Mouse (Mus musculus): ENCODE data around the gene Neurod2. TPM values are rescaled to one million over a fixed set of nuclear protein-coding genes. Genes with fewer than 3 reads are reported as not detected.

The Neurod2 gene
- total and polyA plus RNA-seq, 3 experiments: 0.05 TPM; not detected in 2

DNA sequence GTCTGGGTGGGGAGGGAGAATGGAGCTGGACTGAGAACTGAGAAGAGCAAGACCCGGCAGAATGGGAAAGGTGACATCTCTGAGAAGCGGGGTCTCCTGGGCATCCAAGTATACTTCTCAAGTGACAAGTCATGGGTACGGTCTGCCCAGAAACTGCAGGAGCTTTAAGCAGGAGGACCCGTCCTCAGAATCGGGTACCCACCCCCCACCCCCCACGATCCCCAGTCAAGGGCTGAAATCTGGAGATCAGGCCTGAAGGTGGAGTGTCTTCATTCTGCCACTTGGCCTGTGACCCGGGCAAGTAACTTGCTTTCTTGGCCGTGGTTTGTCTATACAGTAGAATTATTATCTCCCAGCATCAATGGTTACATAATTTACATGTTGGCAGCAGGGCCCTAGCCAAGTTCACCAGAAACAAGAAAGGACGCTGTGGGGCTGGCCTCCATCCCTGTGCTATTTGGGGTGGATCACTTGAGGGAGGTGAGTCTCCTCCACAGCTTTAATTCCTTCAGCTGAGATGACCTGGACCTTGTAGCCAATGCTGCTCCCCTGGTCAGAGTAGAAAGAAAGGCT, 34.3 kb downstream of the Neurod2 start:
- no peak for DNase-seq (ENCODE audit: low spot score)

DNA sequence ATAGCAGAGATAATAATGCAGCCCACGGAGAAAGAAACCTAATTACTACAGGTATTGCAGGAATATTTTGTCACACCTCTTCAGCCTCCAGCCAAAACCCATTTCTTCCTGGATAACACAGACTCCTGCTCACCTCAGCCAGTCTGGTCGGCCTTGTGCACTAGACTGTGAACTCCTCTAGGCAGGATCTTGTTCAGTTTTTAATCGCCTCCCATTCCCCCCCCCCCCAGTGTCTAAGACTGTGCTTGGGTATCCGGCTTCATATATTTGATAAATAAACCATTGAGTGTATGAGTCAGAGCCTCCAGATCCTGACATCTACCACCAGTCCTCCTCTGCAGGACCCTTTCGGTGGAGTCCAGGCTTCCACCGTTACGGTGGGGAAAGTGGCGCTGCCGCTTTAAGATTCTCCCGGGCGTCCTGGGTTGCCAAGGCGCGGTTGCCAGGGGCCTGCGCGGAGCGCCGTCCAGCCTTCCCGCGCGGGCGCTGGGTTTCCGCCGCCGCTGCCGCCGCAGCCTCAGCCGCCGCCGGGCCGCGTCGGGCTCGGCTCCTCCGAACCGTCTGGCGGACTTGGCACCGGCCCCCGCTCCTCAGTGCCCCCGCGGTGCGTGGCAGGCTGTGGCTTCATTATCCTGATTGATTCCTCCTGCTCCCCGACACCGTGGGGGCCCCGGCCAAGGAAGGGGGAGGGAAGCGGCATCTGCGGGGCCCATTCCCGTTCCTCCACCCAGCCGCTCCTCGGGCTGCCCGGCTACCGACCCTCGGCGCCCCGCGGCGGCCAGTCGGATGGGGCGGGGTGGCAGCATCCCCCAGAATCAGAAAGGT, 35.0 kb downstream of the Neurod2 start:
- H3K4me3 ChIP-seq (ENCODE audit: low read depth, low read length): peak overlapping the region; percentile 65
- DNase-seq (ENCODE audit: low spot score): no peak
- no peaks in the 10 kb centered on the region for H3K9me3 ChIP-seq (replicated peaks)
- H3K36me3 ChIP-seq (replicated peaks): no peaks in the 10 kb centered on the region
- H3K27me3 ChIP-seq (ENCODE audit: insufficient read depth, low read length): peaks cover 45% of the 10 kb centered on the region
- TF ChIP-seq POLR2AphosphoS5 (IDR thresholded peaks at IDR 0.05; ENCODE audit: insufficient replicate concordance, low read depth, low read length): no peak
- no peak for TF ChIP-seq GATA2 (IDR thresholded peaks at IDR 0.05; ENCODE audit: borderline replicate concordance, low read depth, low read length)
- no peak for TF ChIP-seq TAL1 (conservative IDR thresholded peaks at IDR 0.05; ENCODE audit: low read depth, low read length)
- TF ChIP-seq GATA1 (IDR thresholded peaks at IDR 0.05; ENCODE audit: borderline replicate concordance, low read length): no peak
- TF ChIP-seq CTCF (IDR thresholded peaks at IDR 0.05; ENCODE audit: low read depth, low read length): no peak
- no peak for ATAC-seq (ENCODE audit: extremely low read depth, insufficient number of reproducible peaks, low FRiP score, poor library complexity, severe bottlenecking)
- H3K4me1 ChIP-seq (ENCODE audit: insufficient read depth, low read depth, low read length): peaks cover 9% of the 10 kb centered on the region; the same call in 1 of the 2 replicates

More for the DNA sequence above, 34.3 kb downstream of the Neurod2 start:
- no peak for ATAC-seq (ENCODE audit: extremely low read depth, insufficient number of reproducible peaks, low FRiP score, poor library complexity, severe bottlenecking)
- no peak for TF ChIP-seq TAL1 (conservative IDR thresholded peaks at IDR 0.05; ENCODE audit: low read depth, low read length)
- no peak for TF ChIP-seq GATA1 (IDR thresholded peaks at IDR 0.05; ENCODE audit: borderline replicate concordance, low read length)
- TF ChIP-seq CTCF (IDR thresholded peaks at IDR 0.05; ENCODE audit: low read depth, low read length): no peak
- no peak for TF ChIP-seq GATA2 (IDR thresholded peaks at IDR 0.05; ENCODE audit: borderline replicate concordance, low read depth, low read length)
- TF ChIP-seq POLR2AphosphoS5 (IDR thresholded peaks at IDR 0.05; ENCODE audit: insufficient replicate concordance, low read depth, low read length): no peak
- Histone ChIP-seq H3K36me3 (replicated peaks) (no peaks in the 10 kb centered on the region), H3K4me1 (ENCODE audit: insufficient read depth, low read depth, low read length) (peaks cover 9% of the 10 kb centered on the region; the same call in 1 of the 2 replicates), H3K9me3 (replicated peaks) (no peaks in the 10 kb centered on the region), H3K27me3 (ENCODE audit: insufficient read depth, low read length) (peaks cover 42% of the 10 kb centered on the region), H3K4me3 (ENCODE audit: low read depth, low read length) (peak overlapping the region; percentile 65; the same call in 1 of the 2 replicates)

DNA sequence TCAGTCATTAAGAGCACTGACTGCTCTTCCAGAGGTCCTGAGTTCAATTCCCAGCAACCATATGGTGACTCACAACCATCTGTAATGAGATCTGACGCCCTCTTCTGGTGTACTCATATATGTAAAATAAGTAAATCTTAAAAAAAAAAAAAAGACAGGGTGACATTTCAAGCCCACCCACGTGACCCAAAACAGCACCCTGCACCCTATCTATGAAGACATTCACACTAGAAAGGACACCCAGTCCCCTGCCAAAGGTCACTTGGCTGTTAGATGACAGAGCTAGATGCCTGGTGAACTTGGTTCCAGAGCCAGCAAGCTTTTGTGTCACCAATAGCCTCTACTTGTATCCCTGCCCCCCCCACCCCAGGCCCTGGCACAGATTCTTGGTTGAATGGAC, 36.4 kb downstream of the Neurod2 start:
- H3K4me1 ChIP-seq (ENCODE audit: insufficient read depth, low read depth, low read length): peaks cover 9% of the 10 kb centered on the region; the same call in 1 of the 2 replicates
- no peak for ATAC-seq (ENCODE audit: extremely low read depth, insufficient number of reproducible peaks, low FRiP score, poor library complexity, severe bottlenecking)
- no peak overlapping the region for H3K4me3 ChIP-seq (ENCODE audit: low read depth, low read length)
- H3K9me3 ChIP-seq (replicated peaks): no peaks in the 10 kb centered on the region
- peaks cover 48% of the 10 kb centered on the region for H3K27me3 ChIP-seq (ENCODE audit: insufficient read depth, low read length)
- no peak for DNase-seq (ENCODE audit: low spot score)
- no peak for TF ChIP-seq POLR2AphosphoS5 (IDR thresholded peaks at IDR 0.05; ENCODE audit: insufficient replicate concordance, low read depth, low read length)
- no peak for TF ChIP-seq CTCF (IDR thresholded peaks at IDR 0.05; ENCODE audit: low read depth, low read length)
- no peak for TF ChIP-seq GATA1 (IDR thresholded peaks at IDR 0.05; ENCODE audit: borderline replicate concordance, low read length)
- no peak for TF ChIP-seq TAL1 (conservative IDR thresholded peaks at IDR 0.05; ENCODE audit: low read depth, low read length)
- no peak for TF ChIP-seq GATA2 (IDR thresholded peaks at IDR 0.05; ENCODE audit: borderline replicate concordance, low read depth, low read length)
- no peaks in the 10 kb centered on the region for H3K36me3 ChIP-seq (replicated peaks)

DNA sequence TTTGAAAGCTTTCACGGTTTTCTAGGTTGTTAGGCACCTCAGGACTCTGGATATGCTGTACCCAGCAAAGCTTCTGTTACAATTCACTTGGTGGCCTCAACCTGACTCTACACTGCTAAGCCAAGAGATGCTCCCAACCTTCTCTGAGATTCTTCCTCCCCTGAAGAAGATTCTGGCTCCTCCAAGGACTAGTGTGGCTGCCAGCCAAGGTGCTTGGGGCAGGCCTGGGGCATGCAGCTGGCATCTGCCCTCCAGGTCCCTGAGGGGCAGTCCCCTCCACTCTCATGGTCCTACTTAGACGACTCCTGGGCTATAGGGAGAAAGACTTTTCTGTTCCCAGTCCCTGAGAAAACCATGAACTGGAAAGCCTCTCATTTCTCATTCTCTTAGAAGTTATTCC, 38.5 kb downstream of the Neurod2 start:
- ATAC-seq (ENCODE audit: extremely low read depth, insufficient number of reproducible peaks, low FRiP score, poor library complexity, severe bottlenecking): no peak
- no peaks in the 10 kb centered on the region for H3K36me3 ChIP-seq (replicated peaks)
- no peak overlapping the region for H3K4me3 ChIP-seq (ENCODE audit: low read depth, low read length)
- H3K9me3 ChIP-seq (replicated peaks): no peaks in the 10 kb centered on the region
- peaks cover 36% of the 10 kb centered on the region for H3K27me3 ChIP-seq (ENCODE audit: insufficient read depth, low read length)
- H3K4me1 ChIP-seq (ENCODE audit: insufficient read depth, low read depth, low read length): peaks cover 9% of the 10 kb centered on the region; the same call in 1 of the 2 replicates
- no peak for DNase-seq (ENCODE audit: low spot score)
- TF ChIP-seq POLR2AphosphoS5 (IDR thresholded peaks at IDR 0.05; ENCODE audit: insufficient replicate concordance, low read depth, low read length) (no peak), GATA2 (IDR thresholded peaks at IDR 0.05; ENCODE audit: borderline replicate concordance, low read depth, low read length) (no peak), TAL1 (conservative IDR thresholded peaks at IDR 0.05; ENCODE audit: low read depth, low read length) (no peak)

DNA sequence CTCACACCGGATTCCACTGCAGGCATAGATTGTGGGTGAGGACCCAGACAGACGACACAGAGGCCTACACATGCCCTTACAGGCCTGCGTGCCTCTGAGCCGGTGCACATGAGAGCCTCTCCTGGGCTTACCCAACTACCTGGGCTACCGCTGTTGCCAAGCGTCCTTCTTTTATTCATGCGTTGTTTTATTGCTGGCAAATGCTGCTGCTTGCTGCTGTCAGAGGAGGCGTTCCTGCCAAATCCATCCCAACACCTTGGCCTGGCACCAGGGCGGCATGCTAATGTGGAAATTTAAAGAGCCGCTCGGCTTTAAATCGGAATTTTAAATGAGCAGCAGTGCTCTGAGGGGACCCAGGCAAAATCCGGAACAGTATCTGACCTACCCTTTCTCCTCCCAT, 39.6 kb downstream of the Neurod2 start:
- H3K27me3 ChIP-seq (ENCODE audit: insufficient read depth, low read length): peaks cover 27% of the 10 kb centered on the region
- H3K4me3 ChIP-seq (ENCODE audit: low read depth, low read length): no peak overlapping the region
- peaks cover 4% of the 10 kb centered on the region; the same call in 1 of the 2 replicates for H3K4me1 ChIP-seq (ENCODE audit: insufficient read depth, low read depth, low read length)
- DNase-seq (ENCODE audit: low spot score) (no peak), ATAC-seq (ENCODE audit: extremely low read depth, insufficient number of reproducible peaks, low FRiP score, poor library complexity, severe bottlenecking) (no peak)
- no peaks in the 10 kb centered on the region for H3K36me3 ChIP-seq (replicated peaks)
- H3K9me3 ChIP-seq (replicated peaks): no peaks in the 10 kb centered on the region
- TF ChIP-seq GATA1 (IDR thresholded peaks at IDR 0.05; ENCODE audit: borderline replicate concordance, low read length) (no peak), POLR2AphosphoS5 (IDR thresholded peaks at IDR 0.05; ENCODE audit: insufficient replicate concordance, low read depth, low read length) (no peak)

DNA sequence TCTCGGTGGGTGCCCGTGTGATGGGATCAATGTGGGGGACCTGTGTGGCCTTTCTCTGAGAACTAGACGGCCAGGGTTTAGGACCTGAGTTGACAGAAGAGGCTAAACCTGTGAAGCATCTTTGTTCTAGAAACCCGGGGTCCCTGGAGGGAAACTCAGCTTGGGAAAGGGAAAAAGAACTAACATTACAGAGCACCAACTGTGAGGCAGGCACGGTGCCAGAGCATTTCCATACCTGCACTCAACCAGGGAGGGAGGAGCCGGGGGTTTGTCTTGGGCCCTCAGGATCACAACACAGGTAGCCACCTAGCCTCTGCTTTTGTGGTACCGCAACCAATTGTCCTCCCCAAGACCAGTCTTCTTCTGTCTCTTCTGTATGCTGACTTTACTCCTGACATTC, 41.5 kb downstream of the Neurod2 start:
- TF ChIP-seq CTCF (IDR thresholded peaks at IDR 0.05; ENCODE audit: low read depth, low read length) (no peak), TAL1 (conservative IDR thresholded peaks at IDR 0.05; ENCODE audit: low read depth, low read length) (no peak), GATA2 (IDR thresholded peaks at IDR 0.05; ENCODE audit: borderline replicate concordance, low read depth, low read length) (no peak), POLR2AphosphoS5 (IDR thresholded peaks at IDR 0.05; ENCODE audit: insufficient replicate concordance, low read depth, low read length) (no peak), GATA1 (IDR thresholded peaks at IDR 0.05; ENCODE audit: borderline replicate concordance, low read length) (no peak)
- Histone ChIP-seq H3K9me3 (replicated peaks) (no peaks in the 10 kb centered on the region), H3K27me3 (ENCODE audit: insufficient read depth, low read length) (peaks cover 17% of the 10 kb centered on the region), H3K4me1 (ENCODE audit: insufficient read depth, low read depth, low read length) (no peaks in the 10 kb centered on the region), H3K4me3 (ENCODE audit: low read depth, low read length) (no peak overlapping the region), H3K36me3 (replicated peaks) (no peaks in the 10 kb centered on the region)
- DNase-seq (ENCODE audit: low spot score): no peak
- no peak for ATAC-seq (ENCODE audit: extremely low read depth, insufficient number of reproducible peaks, low FRiP score, poor library complexity, severe bottlenecking)
